Mouse (Mus musculus): Measurements from ENCODE around the gene Cemip2. TPM values are rescaled to one million over a fixed set of nuclear protein-coding genes. Genes with fewer than 3 reads are reported as not detected.

Cemip2 gene
- total RNA-seq, 2 experiments from 2014 or later: 6.4 to 7.7 TPM

- intact Hi-C loops (cut with DNase I; ENCODE audit: low total_unique reads): no loop called here
- DNase-seq: no peak
These were observed 21.6 kb downstream of the Cemip2 start for GRCm38 (mm10) chr19:21799410-21800373.

GRCm38 (mm10) chr19:21804488-21804887 lies 26.3 kb downstream of the Cemip2 start:
- intact Hi-C loops (cut with DNase I; ENCODE audit: low total_unique reads): no loop called here

GRCm38 (mm10) chr19:21805305-21805704 lies 27.2 kb downstream of the Cemip2 start:
- DNase-seq: no peak
- intact Hi-C loops (cut with DNase I; ENCODE audit: low total_unique reads): no loop called here

More at GRCm38 (mm10) chr19:21804488-21804887, 26.3 kb downstream of the Cemip2 start:
- no peak for DNase-seq

- DNase-seq: no peak
- intact Hi-C loops (cut with DNase I; ENCODE audit: low total_unique reads): no loop called here
These were observed 32.0 kb downstream of the Cemip2 start for GRCm38 (mm10) chr19:21810135-21810534.

DNA sequence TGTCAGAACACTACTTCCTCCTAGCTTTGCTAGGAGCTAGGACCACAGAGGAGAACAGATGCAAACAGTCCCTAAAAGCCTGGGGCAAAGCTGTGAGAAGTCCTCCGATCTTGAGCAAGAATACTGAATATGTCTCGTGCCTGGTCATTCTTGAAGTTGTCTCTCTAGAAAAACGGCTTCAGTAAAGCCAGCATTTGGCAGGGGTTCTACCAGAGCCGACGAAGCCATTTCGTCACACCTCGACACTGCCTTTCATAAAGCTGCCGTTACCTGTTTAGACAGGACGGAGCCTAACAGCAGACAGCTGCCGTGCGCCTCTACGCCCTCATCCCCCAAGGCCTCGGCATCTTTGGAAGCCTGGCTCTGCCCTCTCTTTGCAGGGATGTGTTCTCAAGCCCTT lies 35.4 kb downstream of the Cemip2 start:
- intact Hi-C loops (cut with DNase I; ENCODE audit: low total_unique reads): no loop called here
- DNase-seq: no peak

DNA sequence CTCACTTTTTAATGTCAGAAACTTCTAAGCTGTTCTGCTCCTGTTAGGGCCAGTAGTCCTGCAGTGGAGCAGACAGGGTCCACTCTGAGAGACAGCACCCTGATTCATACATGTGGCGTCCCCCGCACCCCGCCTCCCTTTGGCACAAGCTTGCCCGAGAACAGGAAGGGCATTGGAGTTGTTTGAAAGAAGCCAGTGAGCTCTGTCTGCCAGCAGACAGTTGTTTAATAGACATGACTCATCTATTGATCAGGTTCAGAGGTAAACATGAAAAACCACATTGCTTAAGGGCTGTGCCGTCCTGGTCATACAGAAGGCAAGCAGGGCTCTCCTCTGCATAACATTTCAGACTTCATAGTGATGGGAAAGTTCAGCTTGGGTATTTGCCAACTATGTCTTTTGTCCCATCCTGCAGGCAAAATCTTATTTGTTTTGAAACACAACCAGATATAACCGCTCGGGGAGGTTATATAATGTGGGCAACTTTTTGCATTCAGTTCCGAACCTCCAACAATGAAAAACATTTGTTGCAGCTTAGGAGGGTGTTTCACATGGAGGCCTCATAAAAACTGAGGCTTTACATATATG lies 36.4 kb downstream of the Cemip2 start:
- intact Hi-C loops (cut with DNase I; ENCODE audit: low total_unique reads): no loop called here
- no peak for DNase-seq

DNA sequence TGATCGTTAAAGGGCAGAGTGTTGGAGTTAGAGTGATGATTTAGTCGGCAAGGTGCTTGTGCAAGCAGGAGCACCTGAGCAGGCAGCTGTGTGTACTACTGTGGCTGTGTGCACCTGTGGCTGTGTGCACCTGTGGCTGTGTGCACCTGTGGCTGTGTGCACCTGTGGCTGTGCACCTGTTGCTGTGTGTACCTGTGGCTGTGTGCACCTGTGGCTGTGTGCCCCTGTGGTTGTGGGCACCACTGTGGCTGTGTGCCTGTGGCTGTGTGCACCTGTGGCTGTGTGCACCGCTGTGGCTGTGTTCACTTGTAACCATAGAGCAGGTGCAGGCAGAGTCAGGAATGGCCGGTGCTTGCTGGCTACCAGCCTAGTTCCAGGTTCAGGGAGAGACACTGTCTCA lies 38.1 kb downstream of the Cemip2 start:
- intact Hi-C loops (cut with DNase I; ENCODE audit: low total_unique reads): no loop called here
- no peak for DNase-seq

- intact Hi-C loops (cut with DNase I; ENCODE audit: low total_unique reads): no loop called here
- no peak for DNase-seq
These were observed 40.0 kb downstream of the Cemip2 start for GRCm38 (mm10) chr19:21818021-21818725.

GRCm38 (mm10) chr19:21819585-21819984 lies 41.4 kb downstream of the Cemip2 start:
- no peak for DNase-seq
- intact Hi-C loops (cut with DNase I; ENCODE audit: low total_unique reads): no loop called here

DNA sequence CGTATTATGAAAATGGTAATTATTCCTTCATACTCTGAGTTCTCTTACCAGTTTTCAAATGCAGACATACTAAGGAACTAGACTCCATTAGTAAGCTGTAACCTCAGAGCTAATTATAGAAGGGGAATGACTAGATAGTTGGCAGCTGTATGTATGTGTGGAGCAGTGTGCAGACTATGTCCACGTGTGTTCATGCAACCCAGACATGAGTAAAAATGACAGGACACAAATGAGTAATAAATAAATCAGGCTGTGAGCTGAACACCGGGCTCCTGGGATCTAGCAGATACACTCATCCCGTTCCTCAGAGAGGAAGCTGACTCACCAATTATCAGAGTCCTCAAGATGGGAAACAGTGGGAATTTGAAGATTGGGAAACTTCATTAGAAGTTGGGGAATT lies 42.0 kb downstream of the Cemip2 start:
- DNase-seq: no peak
- intact Hi-C loops (cut with DNase I; ENCODE audit: low total_unique reads): no loop called here

- intact Hi-C loops (cut with DNase I; ENCODE audit: low total_unique reads): no loop called here
- no peak for DNase-seq
These were observed 43.7 kb downstream of the Cemip2 start for GRCm38 (mm10) chr19:21821877-21822276.

DNA sequence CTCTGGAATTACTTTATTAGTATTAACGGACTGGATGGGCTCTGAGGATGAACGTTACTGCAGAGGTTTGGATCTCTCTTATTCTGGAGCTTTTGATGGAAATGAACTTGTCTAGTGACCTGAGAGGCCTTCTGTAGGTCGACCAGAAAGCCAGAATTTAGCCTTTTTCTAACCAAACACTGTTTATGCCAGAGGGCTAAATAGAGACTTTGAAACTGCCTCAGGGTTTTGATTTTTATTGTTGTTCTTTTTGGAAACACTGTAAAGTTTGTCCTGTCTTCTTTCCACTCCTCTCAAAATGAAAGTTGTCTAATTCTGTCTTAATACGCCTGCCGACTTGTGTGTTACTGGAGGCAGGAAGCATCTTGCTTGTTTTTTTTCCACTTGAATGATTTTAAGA lies 46.0 kb downstream of the Cemip2 start:
- intact Hi-C loops (cut with DNase I; ENCODE audit: low total_unique reads): no loop called here
- no peak for DNase-seq

GRCm38 (mm10) chr19:21825128-21825885 lies 47.2 kb downstream of the Cemip2 start:
- intact Hi-C loops (cut with DNase I; ENCODE audit: low total_unique reads): no loop called here
- DNase-seq: no peak

DNA sequence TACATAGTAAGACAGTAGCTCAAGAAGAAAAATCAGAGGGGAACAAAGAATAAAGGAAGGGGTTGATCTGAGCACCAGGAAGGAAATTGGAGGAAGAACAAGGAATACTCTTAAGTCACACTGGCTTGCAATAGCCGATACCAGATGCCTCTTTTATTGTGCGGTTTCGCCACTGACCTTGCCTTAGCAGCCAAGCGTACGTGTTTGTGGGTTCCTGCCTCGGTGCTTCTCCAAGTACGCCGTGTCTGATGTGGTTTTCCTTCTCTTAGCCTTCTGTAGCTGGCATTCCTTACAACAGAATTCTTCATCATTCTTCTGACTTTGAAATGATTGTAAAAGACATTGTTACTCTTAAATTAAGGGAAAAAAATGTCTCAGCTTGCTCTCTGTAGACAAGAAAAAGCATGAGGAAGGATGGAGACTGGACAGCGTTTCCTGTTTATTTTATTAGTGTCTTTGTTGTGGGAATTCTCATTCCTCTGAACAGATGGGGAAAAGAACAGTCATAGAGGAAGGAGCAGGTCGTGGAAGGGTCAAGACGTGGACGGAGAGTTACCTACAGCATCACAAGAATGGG lies 55.4 kb downstream of the Cemip2 start:
- intact Hi-C loops (cut with DNase I; ENCODE audit: low total_unique reads): no loop called here
- no peak for DNase-seq

DNA sequence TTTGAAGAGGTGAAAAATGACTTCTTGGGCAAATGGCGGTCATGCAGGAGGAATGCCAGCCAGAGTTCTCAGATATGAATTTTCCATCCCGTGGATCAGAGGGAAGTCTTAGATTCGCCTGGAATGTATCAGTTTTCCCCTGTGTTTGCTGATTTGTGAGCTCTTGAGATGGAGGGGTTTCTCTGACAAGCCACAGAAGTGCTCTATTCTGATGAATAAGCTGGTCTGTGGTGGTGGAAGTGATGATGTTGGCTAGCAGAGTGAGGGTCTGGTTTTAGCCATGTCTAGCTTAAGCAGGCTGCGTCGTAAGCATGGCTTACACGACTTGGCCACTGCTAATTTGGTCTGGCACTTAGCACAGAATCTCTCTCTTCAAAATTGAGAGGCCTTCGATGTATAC lies 56.8 kb downstream of the Cemip2 start:
- intact Hi-C loops (cut with DNase I; ENCODE audit: low total_unique reads): no loop called here
- no peak for DNase-seq

DNA sequence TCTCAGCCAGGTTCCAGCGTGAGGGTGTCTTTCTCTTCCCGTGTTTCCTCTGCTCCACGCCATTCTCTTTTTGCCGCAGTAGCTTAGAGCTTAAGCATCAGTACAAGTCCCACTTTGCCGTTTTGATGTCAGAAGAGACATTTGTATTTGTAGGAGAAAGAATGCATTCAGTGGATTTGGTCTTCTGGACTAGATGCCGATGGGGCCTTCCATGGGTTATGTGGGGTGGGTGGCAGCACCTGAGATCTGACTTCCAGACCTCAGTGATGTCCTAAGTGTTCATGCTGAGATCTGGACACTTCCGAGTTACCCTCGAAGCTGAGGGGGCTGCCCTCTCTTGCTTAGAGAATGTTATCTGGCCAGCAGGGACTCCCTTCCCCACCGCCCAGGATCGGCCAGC lies 72.6 kb downstream of the Cemip2 start:
- intact Hi-C loops (cut with DNase I; ENCODE audit: low total_unique reads): no loop called here
- DNase-seq: no peak

DNA sequence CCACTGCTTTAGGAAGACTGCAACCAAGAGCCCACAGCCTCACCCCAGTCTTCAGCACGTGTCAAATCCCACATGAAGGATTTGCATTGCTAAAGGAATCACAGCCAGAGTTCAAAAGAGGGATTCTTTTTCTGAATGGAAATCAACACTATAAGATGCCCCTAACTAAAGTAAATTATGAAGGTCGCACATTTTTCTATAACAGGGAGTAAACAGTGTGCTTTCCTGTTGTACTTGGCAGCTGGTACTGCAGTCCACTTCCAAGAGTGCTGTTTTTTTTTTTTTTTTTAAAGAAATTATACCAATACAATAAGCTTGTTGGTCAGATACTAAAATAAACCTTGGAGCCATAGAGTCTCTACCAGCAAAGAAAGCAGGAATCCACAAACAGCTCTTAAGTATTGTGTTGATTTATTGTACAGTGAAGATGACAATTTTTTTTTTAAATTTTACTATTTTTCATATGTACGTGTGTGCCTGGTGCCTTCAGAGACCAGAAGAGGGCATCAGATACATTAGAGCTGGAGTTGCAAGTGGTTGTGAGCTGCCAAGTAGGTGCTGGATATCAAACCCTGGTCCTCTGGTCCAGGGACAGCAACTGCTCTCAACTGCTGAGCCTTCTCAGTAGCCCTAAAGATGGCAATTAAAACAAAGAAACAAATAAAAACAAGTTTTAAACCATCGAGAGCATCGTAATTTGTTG lies 76.5 kb downstream of the Cemip2 start:
- intact Hi-C loops (cut with DNase I; ENCODE audit: low total_unique reads): no loop called here
- DNase-seq: no peak

DNA sequence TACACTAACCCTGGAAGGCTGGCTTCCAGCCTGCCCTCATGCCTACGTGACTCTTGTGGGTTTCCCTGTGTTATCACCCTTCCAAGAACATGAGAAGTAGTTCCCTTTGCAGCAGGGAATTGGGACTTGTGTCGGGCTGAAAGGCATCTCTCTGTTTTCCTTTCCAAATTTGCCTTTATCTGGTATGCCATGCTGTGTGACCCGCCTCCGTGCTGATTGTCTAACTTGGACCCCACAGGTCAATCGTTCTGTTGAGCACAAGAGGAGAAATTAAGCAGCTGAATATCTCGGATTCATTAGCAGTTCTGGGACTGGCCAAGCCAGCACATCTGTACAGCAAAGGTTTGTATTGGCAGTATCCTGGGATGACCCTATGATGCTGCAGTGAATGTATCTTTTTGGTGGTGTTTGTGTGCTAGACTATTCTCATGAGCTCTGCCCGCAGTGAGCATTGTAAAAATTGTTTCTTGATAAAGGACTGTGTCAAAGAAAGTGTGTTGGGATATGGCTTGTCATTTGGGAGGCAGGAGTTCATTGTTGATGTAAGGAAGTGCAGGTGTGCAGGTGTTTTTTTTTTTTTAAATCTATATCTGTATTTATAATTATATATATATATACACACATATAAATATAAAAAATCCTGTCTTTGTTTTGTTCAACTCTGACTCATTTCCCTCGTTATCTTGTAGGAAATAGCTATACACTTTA lies 77.4 kb downstream of the Cemip2 start:
- intact Hi-C loops (cut with DNase I; ENCODE audit: low total_unique reads): no loop called here
- DNase-seq: no peak

All from gastrocnemius, postnatal 14 days (tissue).